Mouse (Mus musculus) inflammation-experienced regulatory T-cells, adult 6 months (primary cell): ENCODE measurements around the gene Ccnyl1. TPM values are rescaled to one million over a fixed set of nuclear protein-coding genes. Genes with fewer than 3 reads are reported as not detected.

Experiments
- ATAC-seq: one replicate; pipeline ENCODE4 v1.8.0; 2017
- polyA plus RNA-seq, 3 experiments: library from polyadenylated mRNA; unstranded; fragments of 100-300 nt; shearing (Covaris generic); gene quantifications; one replicate each; pipeline ENCODE4 v1.2.1; 2017

The Ccnyl1 gene
- polyA plus RNA-seq, 3 experiments from 2014 or later = 1.1 to 1.6 (median 1.4) TPM

DNA sequence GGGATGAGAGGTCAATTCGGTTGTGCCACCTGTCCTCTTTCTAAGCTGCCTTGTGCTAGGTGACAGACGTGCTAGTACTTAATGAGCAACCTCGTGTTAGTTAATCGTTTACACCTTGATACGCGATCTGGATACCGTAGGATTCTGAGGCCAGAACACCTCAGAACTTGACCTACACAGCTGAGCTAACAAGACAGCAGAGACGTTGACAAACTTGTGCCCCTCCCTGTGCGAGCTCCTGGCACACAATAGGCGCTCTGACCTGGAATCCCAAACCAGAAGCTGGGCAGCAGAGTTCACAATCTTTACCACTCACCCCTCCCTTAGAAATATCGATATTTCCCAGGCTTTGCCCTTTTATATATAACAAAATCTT lies 47.9 kb downstream of the Ccnyl1 start:
- ATAC-seq = peak; percentile 8

DNA sequence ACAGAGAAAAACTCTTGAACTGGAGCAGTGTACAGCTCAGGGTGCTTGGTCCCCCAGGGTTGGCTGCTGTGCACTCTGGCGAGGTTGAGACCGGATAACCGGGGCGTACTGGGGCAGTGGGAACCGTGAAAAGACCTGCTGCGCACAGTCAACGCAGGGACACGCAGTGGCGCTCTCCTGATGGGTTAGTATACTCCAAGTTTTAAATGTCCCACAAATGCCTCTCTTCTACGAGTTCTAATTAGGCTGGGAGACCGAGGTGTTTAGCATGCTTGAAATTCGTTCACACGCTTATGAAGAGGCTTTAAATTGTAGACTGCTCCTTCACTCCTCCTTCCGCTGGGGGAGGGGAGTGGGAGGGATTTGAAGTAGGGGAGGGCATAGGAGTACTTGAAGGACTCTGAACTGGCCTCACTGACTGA lies 48.4 kb downstream of the Ccnyl1 start:
- peak; percentile 32 for ATAC-seq

DNA sequence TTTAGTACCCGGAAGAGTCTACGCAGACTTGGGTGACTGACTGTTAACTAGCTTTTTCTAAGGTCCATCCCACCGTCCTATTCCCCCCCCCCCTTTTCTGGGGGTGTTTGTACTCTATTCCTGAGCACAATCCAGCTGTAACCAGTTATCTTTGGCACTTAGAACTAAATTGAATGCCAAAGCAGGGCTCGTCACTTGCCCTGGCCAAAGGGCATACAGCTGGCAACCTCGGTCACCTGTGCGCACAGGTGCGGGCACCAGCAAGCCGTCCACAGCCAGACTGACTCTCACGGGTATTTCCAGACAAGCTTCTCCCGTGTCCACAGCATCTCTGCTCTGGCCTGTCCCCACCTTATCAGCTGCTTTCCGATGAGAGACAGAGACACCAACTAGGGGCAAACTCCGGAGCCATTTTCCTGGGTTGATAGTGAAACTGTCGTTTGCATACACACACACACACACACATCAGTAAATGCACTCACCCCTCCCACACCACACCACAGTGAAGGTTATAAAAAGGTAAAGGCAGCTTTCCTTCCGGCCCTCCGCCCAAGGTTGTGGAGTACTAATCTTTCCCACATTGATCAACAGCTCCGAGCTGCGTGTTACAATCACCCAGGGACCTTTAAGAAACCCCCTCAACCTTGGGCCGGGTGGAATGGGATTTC lies 52.6 kb downstream of the Ccnyl1 start:
- no peak for ATAC-seq

DNA sequence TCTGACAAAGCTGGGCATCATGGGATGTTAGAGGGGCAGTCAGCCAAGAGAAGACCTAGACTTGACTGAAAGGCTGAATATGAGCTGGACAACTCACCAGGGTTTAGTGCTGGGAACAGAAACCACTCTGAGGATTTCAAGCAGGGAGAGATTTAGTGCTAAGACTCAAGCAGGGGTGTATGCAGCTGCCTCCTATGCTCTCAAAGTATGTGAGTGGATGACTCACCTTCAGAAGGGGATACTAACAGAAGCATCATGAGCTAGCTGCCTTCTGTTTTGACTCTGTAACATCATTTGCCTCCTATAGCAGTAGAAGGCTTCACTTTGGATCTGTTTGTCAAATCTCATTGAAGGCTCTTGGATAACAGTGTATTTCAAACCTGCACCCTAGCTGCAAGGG lies 54.4 kb downstream of the Ccnyl1 start:
- ATAC-seq = no peak

DNA sequence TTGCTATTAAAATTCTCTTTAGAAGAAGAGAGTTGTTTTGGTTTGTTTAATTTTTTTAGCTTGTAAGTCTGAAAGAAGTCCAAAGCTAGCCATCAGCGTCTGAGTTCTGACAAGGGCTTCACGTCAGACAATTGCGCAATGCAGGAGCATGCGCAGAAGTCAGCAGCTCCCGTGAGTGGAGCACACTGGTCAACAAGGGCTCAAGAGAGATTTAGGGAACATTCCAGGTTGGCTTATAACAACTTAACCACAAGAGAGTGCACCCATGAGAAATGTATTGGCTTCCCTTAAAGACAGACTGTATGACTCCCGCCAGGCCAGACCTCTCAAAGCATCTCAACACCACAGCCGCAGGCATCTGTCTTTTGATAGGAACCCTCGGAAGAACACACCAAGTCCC lies 62.9 kb downstream of the Ccnyl1 start:
- ATAC-seq = no peak

DNA sequence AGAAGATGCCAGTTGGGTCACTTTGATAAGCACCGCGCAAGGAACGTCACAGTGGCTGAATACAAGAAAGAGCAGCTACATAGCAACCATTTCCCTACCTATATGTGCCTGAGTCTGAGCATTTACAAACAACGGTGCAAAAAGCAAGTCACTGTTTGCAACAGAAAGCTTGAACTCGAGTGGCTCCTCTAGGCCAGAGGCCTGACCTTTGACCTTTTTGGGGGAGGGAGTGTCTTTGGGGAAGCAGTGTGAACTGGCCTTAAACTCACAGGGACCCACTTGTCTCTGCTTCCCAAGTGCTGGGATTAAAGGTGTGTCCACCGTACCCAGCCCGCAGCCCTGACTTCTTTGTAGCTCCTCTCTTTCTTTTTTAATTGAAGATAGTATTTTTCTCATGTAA lies 63.4 kb downstream of the Ccnyl1 start:
- no peak for ATAC-seq

DNA sequence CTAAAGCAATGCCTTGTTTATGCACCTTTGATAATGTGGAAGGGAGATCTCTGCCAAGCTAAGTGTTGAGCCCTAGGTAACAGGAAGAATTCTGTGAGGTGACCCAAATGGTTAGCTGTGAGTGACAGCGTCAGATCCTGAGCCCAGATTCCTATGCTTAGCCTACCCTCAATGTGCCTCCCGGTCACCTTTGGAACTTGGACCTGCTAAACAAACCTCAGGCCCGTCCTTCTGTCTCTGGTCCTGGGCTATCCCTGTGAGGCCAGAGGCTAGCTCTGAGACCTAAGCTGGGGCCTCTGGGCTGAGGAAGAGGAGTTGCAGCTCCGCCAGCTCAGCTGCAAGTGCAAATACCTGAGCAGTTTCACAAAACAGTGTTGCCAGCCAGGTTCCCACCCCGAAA lies 64.4 kb downstream of the Ccnyl1 start:
- no peak for ATAC-seq

DNA sequence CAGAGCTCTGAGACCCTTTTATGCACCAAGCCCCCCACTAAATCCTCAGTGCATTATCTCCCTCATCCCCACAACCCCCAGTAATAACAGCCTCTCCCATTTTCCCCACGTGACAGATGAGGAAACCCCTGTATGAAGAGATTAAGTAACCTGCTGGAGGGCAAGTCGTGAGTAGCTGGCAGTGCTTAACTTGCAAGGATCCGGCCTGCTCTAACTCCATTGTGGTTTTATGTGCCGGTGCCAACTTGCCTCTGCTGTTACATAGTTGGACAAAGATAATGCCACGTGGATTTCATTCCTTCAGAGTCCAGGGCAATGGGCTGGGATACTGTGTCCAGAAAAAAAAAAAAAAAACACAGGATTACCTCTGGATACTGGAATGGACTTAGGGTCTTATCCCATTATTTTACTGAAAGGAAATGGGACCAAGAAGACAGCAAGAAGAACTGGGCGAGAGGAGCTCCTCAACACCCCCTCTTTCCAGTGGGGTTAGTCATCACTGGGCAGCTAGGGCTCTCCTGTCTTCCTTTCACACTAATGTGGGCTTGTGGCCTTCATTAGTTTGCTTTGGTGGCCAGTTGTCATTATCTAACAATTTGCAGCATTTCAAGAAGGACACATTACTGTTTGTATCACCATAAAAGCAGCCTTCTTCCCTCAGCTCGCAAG lies 65.8 kb downstream of the Ccnyl1 start:
- no peak for ATAC-seq

DNA sequence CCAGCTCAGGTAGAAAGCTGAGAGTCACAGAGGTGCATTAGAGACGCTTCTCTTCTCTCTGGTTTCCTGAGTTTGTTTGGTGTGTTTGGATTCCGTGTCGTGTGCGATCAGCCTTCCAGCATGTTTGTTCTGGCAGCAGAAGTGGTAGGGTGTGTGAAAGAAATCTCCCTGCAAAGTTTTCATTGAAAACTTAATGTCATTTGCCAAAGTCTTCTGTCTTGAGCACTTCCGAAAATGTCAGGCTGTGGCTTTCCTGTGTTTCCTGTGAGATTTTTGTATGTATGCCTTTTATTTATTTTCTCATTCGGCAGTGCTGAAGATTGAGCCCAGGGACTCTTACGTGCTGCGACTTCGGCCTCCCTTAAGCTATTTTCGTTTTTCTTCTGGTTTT lies 66.4 kb downstream of the Ccnyl1 start:
- ATAC-seq = no peak

DNA sequence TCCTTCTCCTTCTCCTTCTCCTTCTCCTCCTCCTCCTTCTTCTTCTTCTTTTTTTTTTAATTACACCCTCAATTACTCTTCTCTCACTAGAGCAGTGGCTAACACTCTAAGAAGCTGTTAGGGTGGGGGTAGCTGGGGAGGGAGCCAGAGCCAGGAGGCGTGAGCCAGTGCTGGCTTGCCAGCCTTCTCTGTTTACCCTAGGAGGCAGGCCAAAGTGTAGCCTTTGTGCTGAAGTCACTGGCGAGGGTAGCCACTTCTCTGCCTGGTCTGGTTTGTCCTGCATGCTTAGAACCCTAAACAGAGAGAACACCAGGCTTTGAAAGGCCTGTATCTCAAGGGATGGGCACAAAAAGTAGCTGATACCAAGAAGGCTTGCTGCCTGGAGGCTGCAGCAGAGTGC lies 67.0 kb downstream of the Ccnyl1 start:
- ATAC-seq = no peak

DNA sequence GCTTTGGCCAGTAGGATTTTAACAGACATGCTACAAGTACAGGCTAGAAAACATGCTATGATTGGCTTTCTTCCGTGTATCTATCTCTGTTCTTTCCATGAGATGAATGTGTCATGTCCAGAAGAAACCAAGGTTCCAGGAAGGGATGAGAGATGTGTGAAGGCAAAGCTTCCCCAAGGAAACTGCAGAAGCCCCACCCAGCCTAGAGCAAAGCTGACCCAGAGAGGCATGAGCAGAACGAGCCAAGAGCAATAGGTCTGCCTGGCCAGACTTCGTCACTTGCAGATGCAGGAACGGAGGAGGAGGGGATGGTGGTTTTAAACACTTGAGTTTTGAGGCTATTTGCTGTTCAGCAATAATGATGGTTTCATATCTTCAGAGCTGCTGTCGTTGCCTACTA lies 67.5 kb downstream of the Ccnyl1 start:
- ATAC-seq = no peak

DNA sequence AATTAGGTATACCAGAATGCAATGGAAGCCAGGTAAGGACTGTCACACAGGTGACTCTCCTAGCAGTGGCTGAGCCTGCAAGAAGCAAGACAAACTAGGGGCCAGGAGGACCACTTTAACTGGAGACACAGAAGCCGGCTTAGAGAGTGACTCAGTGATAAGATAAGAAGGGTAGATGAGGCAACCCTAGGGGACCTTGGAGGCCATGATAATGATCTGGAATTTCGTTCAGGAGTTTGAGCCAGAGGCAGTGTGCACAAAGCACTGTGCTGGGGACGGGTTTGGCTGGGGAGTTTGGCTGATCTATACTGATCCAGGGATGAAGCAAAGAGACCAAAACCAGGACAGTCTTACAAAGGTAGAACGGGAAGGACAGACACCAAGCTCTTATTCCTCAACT lies 71.4 kb downstream of the Ccnyl1 start:
- ATAC-seq = no peak

DNA sequence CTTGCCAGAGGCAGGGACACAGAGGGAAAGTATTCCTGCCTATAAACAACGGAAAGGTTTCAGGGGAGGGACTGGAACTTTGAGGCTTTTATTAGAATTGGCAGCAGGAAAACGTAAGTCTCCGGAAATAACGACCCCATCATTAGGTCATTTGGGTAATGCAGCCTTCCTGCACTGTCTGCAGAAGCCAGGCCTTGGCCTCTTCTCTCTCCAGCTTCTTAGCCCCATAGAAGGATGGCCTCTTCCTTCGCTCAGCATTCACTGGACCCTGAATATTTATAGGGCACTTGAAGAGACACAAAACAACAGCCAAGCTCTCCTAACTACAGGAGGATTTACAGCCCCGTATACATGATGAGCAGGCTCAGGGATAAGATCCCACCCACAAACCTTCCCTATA lies 79.9 kb downstream of the Ccnyl1 start:
- ATAC-seq = no peak

DNA sequence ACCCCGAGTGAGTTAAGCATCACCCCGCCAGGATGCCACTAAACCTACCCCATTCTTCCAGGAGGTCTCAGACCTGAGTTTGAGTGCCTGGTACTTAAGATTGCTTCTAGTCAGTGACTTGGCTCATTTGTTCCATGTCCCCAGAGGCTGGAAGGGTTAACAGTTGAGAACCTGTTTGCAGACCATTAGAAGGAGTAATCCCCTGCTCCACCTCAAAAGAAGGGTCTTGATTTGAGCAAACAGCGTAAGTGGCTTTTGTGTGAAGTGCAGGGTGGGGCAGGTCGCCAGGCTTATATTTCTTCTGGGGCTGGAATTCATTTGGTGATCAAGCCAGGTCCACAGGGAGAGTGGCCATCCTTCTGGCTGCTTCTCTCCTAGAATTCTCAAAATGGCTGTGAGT lies 83.0 kb downstream of the Ccnyl1 start:
- ATAC-seq = no peak

Other genes starting within 250 kb of the Ccnyl1 start
- 10 to 100 TPM; 54.6 to 64.3 (median 59.7) TPM for gene Creb1, start 157.8 kb upstream of the Ccnyl1 start, polyA plus RNA-seq
- 10 to 100 TPM; 25.7 to 33.4 (median 29.1) TPM for gene Mettl21a, start 73.2 kb upstream of the Ccnyl1 start, polyA plus RNA-seq
- gene Fzd5, start 47.3 kb downstream of the Ccnyl1 start, polyA plus RNA-seq = under 1 TPM; 0.35 to 0.97 (median 0.44) TPM